23 mouse cellular contexts compared by ENCODE assay signal in the genomic region with DNA sequence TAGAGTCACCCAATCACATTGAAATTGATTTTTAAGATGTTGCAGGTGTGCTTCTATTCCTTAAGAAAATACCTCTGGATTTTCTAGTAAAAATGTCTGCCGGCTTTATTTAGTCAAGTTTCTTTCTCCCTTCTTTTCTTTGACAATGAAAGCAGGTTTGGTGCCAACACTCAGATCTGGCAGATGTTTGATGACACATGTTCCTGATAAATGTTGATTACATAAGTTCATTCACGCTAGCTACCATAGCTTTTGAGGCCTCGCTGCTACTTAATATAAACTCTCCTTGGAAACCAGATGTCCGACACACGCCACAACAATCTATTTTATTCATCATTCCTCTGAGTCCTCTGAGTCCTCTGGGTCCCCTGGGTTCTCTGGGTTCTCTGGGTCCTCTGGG.
"Had no signal": no experiment of that assay in that cellular context is flagged by ENCODE, and none has a peak within 500 bp of the region (broad histone marks: within the 10 kb centered on the region; RNA-seq: fewer than 3 reads in every experiment).

No protein-coding gene starts in this region.

- ATAC-seq: intestine, embryonic 16.5 days; lung, postnatal 0 days; midbrain, embryonic 13.5 days; midbrain, embryonic 16.5 days had no signal

- H3K27me3 ChIP-seq: limb, embryonic 12.5 days; liver, embryonic 15.5 days; midbrain, embryonic 13.5 days; neural tube, embryonic 13.5 days; stomach, embryonic 15.5 days had no signal

- H3K4me1 ChIP-seq: midbrain, embryonic 13.5 days; neural tube, embryonic 13.5 days; stomach, embryonic 15.5 days had no signal

- H3K4me2 ChIP-seq: limb, embryonic 12.5 days; liver, embryonic 11.5 days; liver, embryonic 15.5 days; lung, embryonic 14.5 days; midbrain, embryonic 13.5 days; neural tube, embryonic 13.5 days; stomach, embryonic 15.5 days had no signal

- H3K36me3 ChIP-seq: limb, embryonic 12.5 days; liver, embryonic 15.5 days; midbrain, embryonic 13.5 days; neural tube, embryonic 13.5 days; stomach, embryonic 15.5 days had no signal

- H3K4me3 ChIP-seq: left cerebral cortex, adult 2 months; limb, embryonic 12.5 days; liver, embryonic 15.5 days; midbrain, embryonic 13.5 days; myocyte; neural tube, embryonic 13.5 days; stomach, embryonic 15.5 days had no signal

- H3K9me3 ChIP-seq: limb, embryonic 12.5 days; liver, embryonic 15.5 days; midbrain, embryonic 13.5 days; neural tube, embryonic 13.5 days; stomach, embryonic 15.5 days had no signal

- DNase-seq: kidney, adult 18-20 months; kidney, adult 9 months; kidney, postnatal 14 days; kidney, postnatal 4 days; layer of hippocampus, adult 9-11 months; layer of hippocampus, postnatal 36 days; lung, embryonic 14.5 days; retina, postnatal 1 day; right cerebral cortex, postnatal 25 days; spleen, adult 18-20 months; thymus, postnatal 25 days had no signal

- H3K9ac ChIP-seq: limb, embryonic 12.5 days; liver, embryonic 15.5 days; lung, embryonic 14.5 days; midbrain, embryonic 13.5 days; neural tube, embryonic 13.5 days; stomach, embryonic 15.5 days had no signal

- H3K27ac ChIP-seq: left cerebral cortex, adult 2 months; limb, embryonic 12.5 days; liver, embryonic 15.5 days; macrophage; midbrain, embryonic 13.5 days; neural tube, embryonic 13.5 days; stomach, embryonic 15.5 days had no signal
